Mouse (Mus musculus) mouse embryonic stem cell (cell line): ENCODE measurements around the gene Lzic.

Experiments
- in situ Hi-C, 2 experiments: fragments of 300-500 bp; cut with MboI; formaldehyde crosslinking; loops; 1 replicate in 1 of 2; 3 replicates in 1 of 2; pipeline ENCODE4 v1.14.3; 2019 to 2020; ENCODE audit warnings: low sequenced_read_pairs in 2 of 2, low pct_unique_long_range_greater_than_20kb in 1 of 2, mixed read lengths in 1 of 2; ENCODE audit not compliant: unreplicated experiment in 1 of 2

The Lzic gene

DNA sequence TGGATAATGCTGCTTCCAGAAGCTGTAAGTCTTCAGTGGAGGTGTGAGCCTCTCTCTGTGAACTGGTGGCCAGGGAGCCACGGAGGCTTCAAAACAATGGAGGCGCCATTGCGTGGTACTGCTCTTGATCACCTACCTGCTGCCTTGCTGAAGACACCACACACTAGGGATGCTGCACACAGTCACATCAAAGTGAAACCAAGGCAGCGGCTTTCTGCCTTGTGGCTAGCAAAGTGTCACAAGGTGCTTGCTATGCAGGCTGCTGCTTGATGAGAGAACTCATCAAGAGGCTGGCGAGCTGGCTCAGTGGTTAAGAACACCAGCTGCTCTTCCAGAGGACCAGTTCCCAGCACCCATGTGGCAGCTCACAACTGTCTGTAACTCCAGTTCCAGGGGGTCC lies 30.7 kb downstream of the Lzic start:
- in situ Hi-C loops = no loop called here

DNA sequence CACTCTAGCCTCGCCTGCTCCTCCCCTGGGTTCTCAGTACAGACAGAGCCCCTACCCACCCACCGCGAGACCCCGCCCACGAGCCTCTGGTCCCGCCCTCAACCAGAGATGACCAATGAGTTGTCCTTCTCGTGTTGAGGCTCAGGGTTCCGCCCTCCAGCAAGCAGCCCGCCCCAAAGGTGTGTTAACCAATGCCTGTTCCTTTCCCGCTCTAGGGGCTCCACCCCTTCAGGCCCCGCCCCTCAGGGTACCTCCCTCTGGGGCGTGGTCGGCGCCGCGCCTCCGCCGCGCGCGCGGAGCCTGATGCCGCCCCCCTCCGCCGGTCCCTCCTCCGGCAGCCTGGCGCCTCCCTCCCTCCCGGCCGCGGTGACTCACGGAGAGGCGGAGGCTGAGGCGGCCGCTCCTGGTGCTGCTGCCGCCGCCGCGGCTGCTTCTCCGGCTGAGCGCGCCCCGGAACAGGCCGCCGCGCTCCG lies 32.9 kb downstream of the Lzic start, which contains the start of gene Ctnnbip1:
TSS of gene Ctnnbip1 (plus strand) at position 369 of the 473 bp plus-strand sequence.
- in situ Hi-C loops = no loop called here

DNA sequence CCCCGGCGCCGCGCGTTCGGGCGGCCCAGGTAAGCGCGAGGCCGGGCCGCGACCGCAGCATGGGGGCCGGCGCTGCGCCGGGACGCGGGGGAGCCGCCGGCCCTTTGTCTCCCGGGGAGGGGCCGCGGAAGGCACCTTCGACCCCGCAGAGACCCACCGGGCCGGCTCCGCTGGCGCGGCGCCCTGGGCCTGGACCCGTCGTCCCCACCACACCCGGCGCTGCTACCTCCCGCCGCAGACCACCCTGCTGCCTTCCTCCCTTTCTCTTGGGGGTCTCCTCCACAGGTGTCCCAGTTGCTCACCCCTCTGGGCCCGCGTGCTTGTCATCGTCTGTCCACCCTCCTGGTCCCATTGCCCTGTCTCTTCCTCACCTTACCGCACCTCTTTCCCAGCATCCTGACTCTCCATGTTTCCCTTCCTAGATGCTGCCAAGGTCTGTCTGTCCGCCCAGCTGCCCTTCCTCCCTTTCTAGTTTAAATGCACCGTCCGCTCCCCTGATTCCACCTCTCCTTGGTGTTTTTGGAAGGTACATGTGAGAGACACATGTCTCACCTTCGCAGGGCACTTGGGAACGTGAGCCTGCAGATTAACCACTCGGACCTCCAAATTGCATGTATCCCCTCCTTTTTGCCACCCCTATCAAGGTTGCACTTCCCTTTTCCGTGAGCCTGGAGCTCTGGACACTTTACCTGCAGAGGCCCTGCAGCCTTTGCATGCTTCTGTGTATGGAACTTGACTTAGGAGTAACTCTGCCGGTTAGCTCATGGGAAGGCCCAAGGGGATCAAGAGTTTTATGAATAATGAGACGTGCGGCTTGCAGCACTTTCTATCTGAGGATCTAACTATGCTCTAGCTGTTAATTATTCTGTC lies 33.6 kb downstream of the Lzic start:
- in situ Hi-C loops = no loop called here

DNA sequence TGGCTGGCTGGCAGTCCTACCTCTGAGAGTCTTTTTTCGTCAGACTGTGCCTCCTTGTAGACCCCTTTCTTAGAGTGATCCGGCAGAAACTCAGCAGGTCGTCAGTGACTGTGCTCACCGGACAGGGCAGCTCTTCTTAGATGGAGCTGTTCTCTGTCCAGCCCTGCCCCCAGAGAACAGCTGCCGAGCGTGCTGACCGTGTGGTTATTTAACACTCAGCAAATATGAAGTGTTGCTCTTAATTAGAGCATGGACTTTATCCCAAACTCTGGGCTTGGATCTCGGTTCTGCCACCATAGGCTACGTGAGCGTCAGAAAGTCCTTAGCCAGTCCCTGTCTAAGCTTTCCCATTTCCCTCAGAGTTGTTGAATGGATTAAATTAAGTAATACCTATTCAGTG lies 36.2 kb downstream of the Lzic start:
- in situ Hi-C loops = loop anchor here in 1 of 2 experiments (10.0 kb wide), 1 partner anchor 56 kb away; no protein-coding TSS in a partner anchor

DNA sequence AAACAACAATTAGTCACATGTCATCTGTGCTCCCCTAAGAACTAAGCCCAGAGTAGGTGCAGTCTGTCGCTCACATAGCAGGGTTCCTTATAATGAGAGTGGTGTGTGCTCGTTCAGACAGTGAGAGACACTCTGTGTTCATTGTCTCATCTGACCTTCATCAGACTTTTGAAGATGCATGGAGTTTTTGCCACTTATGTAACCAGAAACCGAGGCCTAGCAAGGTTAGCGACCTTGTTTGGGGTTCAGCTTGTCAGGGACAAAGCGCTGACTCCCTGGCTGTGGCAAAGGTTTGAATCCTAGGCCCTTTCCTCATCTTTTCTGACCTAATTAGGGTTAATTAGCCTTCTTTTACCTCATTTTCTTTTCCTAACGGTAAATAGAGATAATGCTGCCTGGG lies 38.9 kb downstream of the Lzic start:
- in situ Hi-C loops = loop anchor here in 1 of 2 experiments (10.0 kb wide), 1 partner anchor 59 kb away; no protein-coding TSS in a partner anchor

DNA sequence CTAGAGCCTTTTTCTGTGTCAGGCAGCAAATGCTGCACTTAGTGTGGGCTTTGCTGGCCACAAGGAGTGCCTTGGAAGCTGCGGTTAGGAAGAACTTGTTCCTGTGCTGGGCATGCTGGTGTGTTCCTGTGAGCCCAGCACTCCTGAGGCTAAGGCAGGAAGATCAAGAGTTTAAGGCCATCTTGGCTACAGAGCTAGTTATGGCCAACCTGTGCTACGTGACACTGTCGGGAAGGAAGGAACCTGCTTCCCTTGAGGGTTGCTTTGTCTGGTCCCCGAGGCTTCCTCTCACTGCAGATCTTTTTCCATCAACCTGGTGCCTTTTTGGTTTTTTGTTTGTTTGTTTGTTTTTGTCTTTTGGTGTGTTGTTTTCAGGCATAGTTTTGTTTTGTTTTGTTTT lies 40.1 kb downstream of the Lzic start:
- in situ Hi-C loops = loop anchor here in 1 of 2 experiments (10.0 kb wide), 1 partner anchor 60 kb away; no protein-coding TSS in a partner anchor

DNA sequence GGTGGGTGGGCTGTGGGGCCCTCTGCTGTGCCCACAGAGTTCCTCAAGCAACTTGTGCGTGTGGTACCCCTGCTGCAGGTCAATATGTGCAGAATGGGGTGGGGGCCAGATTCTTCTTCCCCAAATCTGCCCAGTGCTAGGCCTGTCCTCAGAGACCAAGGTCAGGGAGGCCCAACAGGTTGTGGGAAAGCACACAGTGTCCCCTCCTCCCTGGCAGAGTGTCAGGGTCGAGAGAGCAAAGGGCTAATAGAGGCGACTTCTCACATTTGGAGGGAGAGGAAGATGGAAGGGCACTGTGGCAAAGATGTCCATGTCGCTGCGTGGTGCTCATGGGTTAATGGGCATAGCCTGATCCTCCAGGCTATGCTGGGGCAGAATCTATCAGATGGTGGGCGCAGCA lies 40.8 kb downstream of the Lzic start:
- in situ Hi-C loops = loop anchor here in 1 of 2 experiments (10.0 kb wide), 1 partner anchor 61 kb away; no protein-coding TSS in a partner anchor

DNA sequence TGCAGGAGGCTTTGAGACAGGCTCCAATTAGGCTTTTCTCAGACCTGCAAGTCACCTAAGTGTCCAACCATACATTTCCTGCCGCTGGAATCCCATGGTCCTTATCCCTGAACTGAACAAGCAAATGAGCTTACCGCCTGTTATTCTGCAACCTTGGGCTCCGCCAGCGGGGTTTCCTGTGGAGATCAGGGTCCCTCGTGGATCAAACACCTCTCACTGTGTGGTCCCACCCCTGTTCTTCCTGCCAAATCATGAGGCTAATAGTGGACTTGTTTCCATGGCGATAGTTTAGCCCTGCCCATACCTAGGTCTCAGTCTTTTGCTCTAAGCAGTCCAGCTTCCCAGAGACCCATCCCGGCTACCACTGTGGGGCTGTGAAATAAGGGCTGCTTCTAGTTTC lies 41.3 kb downstream of the Lzic start:
- in situ Hi-C loops = loop anchor here in 1 of 2 experiments (10.0 kb wide), 1 partner anchor 62 kb away; no protein-coding TSS in a partner anchor

DNA sequence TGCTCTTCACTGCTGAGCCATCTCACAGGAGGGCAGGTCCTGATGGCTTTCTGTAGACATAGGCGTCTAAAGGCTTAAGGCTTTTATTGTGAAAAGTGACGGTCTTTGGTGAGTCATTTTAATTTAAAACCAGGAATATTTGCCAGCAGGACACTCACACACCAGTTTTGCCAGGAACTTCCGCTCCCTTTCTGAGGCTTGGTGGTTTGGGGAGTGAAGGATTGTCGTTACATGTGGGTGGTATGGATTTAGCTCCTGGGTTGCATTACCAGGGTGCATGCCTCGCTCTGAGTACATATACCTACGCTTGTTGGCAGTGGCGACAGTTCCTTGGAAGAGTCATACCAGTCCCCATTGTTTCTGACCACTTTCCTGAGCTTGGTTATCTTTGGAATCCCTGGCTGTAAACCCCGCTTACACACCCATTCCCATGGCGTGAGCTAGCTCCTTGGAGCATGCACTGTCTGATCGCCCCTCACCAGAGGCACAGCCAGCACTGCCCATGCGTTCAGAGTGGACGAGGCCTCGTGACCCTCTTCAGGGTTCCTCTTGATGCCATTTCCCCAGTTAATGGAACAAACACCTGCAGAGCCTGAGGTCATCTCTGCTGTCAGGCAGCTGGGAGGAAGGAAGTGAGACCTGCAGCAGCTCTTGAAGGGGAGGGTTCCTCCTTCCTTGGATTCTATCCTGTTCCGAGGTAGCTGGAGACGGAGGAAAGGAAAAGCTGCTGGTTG lies 42.8 kb downstream of the Lzic start:
- in situ Hi-C loops = loop anchor here in 1 of 2 experiments (10.0 kb wide), 1 partner anchor 63 kb away; no protein-coding TSS in a partner anchor

DNA sequence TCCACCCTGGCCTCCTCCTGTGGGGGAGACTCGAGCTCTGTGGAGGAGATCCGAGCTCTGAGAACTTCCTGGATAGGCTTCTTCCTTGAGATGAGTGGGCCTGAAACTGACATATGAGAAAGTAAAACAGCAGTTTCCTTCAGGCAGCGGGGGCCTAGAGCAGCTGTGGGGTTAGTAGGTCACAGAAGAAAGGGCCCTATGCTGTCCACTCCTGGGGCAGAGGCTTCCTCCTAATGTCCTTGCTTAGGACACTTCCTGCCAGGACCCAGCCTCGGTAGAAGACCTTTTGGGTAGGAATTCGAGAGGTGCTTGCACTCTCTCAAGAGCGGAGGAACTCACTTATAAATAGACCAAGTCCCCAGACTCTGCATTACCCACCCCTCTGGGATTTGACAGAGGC lies 44.7 kb downstream of the Lzic start:
- in situ Hi-C loops = loop anchor here in 1 of 2 experiments (10.0 kb wide), 1 partner anchor 65 kb away; no protein-coding TSS in a partner anchor

DNA sequence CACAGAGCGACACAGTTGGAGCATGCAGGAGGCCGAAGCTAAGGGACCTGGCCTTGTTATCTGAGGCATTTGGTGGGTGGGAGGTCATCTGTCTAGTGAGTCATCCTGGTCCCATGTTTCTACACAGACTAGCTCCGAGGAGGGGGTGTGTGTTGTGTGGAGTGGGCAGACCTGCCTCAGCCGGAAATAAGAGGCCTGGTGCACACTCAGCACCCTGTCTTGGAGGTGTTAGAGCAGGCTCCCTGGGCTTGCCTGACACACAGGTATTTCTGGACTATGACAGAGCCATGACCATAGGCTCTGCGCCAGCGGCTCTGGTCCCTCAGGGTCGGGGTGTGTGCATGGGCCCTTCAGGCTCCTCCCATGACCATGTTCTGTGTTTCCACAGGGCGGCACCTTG lies 54.4 kb downstream of the Lzic start:
- in situ Hi-C loops = no loop called here

DNA sequence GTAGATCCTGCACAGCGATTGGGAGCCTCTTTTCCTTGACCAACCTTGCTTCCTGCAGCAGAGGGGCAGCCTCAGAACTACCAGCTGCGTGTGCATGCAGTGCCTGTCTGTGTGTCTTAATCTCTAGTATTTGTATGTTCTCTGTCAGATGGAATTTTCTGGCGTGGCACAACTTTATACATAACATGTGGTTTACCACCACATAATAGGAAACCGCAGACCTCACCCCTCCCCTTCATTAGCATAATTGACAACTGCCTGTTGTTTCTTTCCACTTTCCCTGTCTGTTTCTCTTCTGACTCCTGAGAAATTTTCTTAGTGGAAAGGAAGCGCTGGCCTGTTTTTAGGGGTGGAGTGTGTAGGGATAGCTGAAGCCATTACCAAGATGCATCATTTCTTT lies 56.9 kb downstream of the Lzic start:
- in situ Hi-C loops = loop anchor here in 1 of 2 experiments (10.0 kb wide), 1 partner anchor 397 kb away; no protein-coding TSS in a partner anchor

DNA sequence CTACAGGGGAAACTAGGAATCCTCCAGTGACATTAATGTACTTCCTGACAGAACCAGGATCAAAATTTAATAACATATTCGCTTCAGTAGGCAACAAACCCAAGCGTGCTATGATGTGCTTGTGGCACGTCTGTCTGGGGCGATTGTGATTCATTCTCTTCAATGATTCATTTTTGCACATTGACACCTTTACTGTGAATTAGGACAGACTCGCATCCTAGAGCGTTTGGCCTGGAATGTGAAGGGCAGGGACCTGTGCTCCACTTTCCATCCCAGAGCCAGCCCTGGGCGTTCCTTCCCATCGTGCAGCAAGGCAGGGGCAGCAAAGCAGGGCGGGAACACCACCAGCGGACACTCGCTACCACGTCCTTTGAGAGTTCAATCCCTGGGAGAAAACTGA lies 57.4 kb downstream of the Lzic start:
- in situ Hi-C loops = loop anchor here in 1 of 2 experiments (10.0 kb wide), 1 partner anchor 398 kb away; no protein-coding TSS in a partner anchor

DNA sequence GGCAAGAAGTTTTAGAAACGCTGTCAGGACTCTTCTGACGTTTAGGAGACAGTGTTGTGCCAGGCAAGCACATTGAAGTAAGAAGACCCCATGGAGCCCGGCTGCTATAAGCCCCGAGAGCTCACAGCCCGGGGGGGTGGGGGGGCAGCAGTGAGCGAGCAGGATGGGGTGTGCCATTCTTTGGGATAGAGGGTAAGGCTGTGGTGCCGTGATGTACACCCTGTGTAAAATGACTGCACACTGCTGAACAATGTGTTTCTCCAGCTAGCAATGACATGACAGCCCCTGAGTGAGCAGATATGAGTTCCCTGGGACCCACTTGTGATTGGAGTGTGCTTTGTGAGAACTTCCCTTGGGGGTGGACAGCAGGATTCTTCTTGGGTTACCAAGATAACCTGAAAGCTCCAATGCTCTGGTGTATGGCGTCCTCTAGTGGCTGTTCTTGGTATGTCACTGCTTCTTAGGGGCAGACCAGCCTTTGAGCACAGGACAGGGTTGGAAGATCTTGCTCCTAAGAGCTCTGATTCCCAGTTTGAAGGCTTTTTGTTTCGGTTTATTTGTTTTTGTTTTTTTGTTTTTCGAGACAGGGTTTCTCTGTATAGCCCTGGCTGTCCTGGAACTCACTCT lies 58.0 kb downstream of the Lzic start:
- in situ Hi-C loops = loop anchor here in 1 of 2 experiments (10.0 kb wide), 1 partner anchor 398 kb away; no protein-coding TSS in a partner anchor

DNA sequence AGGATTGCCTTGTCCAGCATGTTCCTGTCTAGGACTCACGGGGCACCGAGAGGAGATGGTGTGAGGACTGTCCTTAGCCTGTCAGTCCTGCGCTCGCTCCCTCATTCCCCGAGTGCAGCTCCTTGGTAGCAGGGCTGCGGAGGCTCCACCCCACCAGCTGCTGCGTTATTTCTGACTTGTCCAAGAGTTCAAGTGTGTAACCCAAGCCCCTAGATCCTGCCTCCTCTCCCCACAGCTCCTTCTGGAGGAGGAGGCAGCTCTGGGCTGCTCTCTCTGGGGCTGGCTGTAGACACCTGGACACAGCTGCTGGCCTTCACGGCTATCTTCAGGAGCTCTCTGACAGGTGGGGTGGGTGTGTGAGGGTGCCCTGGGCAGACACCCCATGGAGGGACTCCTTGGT lies 59.9 kb downstream of the Lzic start:
- in situ Hi-C loops = loop anchor here (5.0 to 10.0 kb wide), 4 partner anchors 47 to 400 kb away; partner anchors contain the start of gene Rbp7 (in 1 of the 2)
